Mouse (Mus musculus) liver, embryonic 14 days (tissue): ENCODE results near the gene Olfr9. TPM values are rescaled to one million over a fixed set of nuclear protein-coding genes. Genes with fewer than 3 reads are reported as not detected.

Source experiments
- polyA plus RNA-seq: library from polyadenylated mRNA; depleted of rRNA; stranded (reverse); fragments of >200 nt; gene quantifications from 2 replicates; pipeline ENCODE4 v1.2.3, GENCODE M21; 2012; rRNA removed

Olfr9 gene
- polyA plus RNA-seq = not detected in 2 replicates

DNA sequence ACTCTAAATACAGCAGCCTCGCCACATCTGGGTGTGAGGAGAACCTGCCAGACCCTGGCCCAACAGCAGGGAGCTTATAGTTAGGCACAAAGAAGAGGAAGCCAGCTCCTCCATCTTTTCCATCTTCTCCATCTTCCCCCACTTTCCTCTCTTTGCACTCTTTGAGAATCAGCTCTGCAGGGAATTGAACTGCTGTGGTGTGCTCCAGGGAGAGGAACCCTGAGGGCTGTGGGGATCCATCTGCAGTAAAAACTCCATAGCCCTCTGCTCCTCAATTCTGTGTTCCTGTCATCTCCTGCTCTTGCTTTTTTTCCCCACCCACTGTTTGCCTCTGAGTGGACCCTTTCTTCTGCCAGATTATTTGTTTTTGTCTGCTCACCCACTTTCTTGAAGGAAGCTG is at the start of gene Olfr9:
Gene Olfr9 (plus strand): TSS at position 301 of the 400 bp plus-strand sequence.

DNA sequence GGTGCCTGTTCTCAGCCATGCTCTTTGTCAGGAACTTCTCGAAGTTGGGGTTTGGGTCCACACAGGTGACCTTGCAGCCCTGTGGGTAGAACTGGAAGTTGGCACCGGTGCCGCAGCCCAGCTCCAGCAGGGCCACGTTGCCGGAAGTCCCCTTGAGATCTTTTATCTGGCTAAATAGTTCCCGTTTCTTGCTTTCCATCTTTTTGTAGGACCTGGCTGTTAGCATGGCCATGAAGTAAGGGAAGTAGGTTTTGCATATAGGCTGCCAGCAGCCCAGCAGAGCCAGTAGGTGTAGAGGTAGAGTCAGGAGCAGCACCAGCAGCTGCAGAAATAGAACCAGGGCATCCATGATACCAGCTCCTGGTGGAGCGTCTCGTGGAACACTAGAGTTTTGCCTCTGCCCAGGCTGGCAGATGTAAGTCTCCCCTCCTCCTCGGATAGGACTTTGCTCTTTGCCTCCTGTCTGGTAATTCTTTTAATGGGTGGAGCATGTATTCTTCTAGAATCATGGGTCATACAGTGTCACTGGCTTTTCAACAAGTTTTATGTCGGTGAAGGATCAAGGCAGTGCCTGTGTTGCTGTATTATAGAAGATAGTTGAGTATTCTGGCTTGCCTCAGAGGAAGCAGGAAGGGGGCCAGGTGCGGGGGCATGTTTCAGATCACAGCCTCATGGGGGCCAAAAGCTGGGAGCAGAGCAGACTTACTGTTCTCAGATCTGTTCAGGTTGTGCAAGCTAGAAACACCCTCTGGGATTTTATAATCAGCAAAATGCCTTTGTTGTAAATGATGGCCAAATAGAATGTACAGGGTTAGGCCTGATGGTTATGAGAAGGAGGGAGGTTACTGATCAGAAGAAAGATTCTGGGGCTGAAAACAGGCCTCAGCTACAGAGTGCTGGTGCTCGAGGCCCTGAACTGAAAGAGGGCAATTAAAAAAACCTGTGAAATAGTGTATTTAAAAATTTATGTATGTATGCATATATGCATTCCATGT is 28.3 kb upstream of the Olfr9 start, which contains the start of gene Mettl7b:
Gene Mettl7b (minus strand): TSS at position 399 of the 995 bp plus-strand sequence.

DNA sequence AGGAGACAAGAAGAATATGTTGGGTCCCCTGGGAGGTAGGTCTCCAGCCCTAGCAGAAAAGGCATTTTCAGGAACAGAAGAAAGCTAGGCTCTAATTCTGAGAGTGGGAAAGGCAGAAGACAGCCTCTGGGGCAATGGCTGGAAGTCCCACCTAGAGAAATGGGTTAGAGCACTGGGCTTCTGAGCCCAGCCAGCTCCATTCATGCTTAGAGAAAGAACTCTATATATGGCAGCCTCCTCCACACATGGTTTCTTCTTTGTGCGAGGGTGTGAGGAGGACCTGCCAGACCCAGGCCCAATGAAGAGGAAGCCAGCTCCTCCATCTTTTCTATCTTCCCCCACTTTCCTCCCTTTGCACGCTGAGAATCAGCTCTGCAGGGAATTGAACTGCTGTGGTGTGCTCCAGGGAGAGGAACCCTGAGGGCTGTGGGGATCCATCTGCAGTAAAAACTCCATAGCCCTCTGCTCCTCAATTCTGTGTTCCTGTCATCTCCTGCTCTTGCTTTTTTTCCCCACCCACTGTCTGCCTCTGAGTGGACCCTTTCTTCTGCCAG is 21.1 kb downstream of the Olfr9 start, which contains the start of gene Olfr763:
Gene Olfr763 (plus strand): TSS at position 504 of the 554 bp plus-strand sequence.

DNA sequence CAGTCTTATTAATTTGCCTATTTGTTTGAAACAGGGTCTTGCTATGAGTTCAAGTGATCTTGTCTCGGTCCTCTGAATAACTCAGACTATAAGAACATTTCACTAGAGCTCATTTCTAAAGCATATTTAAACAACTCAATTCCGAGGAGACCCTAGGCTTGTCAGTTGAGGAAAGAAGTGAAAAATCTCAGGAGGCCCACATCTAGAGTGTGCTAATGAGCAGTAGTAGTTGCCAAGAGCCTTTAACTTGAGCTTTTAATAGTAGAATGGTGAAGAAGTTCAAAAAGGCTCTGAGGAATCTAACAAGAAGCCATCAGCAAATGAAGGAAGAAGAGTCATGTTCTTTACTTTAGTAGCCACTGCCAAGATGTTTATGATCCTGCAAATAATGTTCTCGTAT is 50.6 kb downstream of the Olfr9 start, which contains the start of gene Olfr764-ps1:
Gene Olfr764-ps1 (minus strand): TSS at position 101 of the 400 bp plus-strand sequence.

Other genes with a start within 250 kb of the Olfr9 start
- 1.6 and 1.8 TPM in 2 replicates for gene Dgka, start 244.6 kb upstream of the Olfr9 start, polyA plus RNA-seq
- gene Pym1, start 241.5 kb upstream of the Olfr9 start, polyA plus RNA-seq = 18.7 and 21.6 TPM in 2 replicates
- 7.4 and 9.2 TPM in 2 replicates for gene Mmp19, start 198.5 kb upstream of the Olfr9 start, polyA plus RNA-seq
- gene Dnajc14, start 185.4 kb upstream of the Olfr9 start, polyA plus RNA-seq = 5.6 and 7.6 TPM in 2 replicates
- 2.0 and 2.3 TPM in 2 replicates for gene Tmem198b, start 185.1 kb upstream of the Olfr9 start, polyA plus RNA-seq
- 77.4 and 83.9 TPM in 2 replicates for gene Sarnp, start 172.1 kb upstream of the Olfr9 start, polyA plus RNA-seq
- 43.0 and 48.9 TPM in 2 replicates for gene Ormdl2, start 167.8 kb upstream of the Olfr9 start, polyA plus RNA-seq
- gene Gdf11, start 97.7 kb upstream of the Olfr9 start, polyA plus RNA-seq = 0.41 and 0.44 TPM in 2 replicates
- gene Cd63, start 88.4 kb upstream of the Olfr9 start, polyA plus RNA-seq = 31.3 TPM in 2 replicates
- 10.1 and 12.0 TPM in 2 replicates for gene Rdh5, start 66.5 kb upstream of the Olfr9 start, polyA plus RNA-seq
- gene Bloc1s1, start 65.4 kb upstream of the Olfr9 start, polyA plus RNA-seq = 91.9 and 94.0 TPM in 2 replicates
- gene Itga7, start 55.6 kb upstream of the Olfr9 start, polyA plus RNA-seq = 0.12 and 0.69 TPM in 2 replicates
- 0.02 TPM in 2 replicates for gene Mettl7b, start 28.4 kb upstream of the Olfr9 start, polyA plus RNA-seq
- not detected in 2 replicates for gene Olfr763, start 21.4 kb downstream of the Olfr9 start, polyA plus RNA-seq
- gene Olfr764-ps1, start 50.5 kb downstream of the Olfr9 start, polyA plus RNA-seq = not detected in 2 replicates
- not detected in 2 replicates for gene Olfr765, start 60.6 kb downstream of the Olfr9 start, polyA plus RNA-seq
- gene Olfr766-ps1, start 79.5 kb downstream of the Olfr9 start, polyA plus RNA-seq = not detected in 2 replicates
- gene Olfr767, start 93.5 kb downstream of the Olfr9 start, polyA plus RNA-seq = not detected in 2 replicates
- gene Olfr768, start 109.9 kb downstream of the Olfr9 start, polyA plus RNA-seq = not detected in 2 replicates
- gene Olfr769, start 128.4 kb downstream of the Olfr9 start, polyA plus RNA-seq = not detected in 2 replicates
- not detected in 2 replicates for gene Olfr770, start 149.6 kb downstream of the Olfr9 start, polyA plus RNA-seq
- gene Olfr771, start 175.3 kb downstream of the Olfr9 start, polyA plus RNA-seq = not detected in 2 replicates
- not detected in 2 replicates for gene Olfr772, start 188.5 kb downstream of the Olfr9 start, polyA plus RNA-seq
- not detected in 2 replicates for gene Olfr773, start 198.0 kb downstream of the Olfr9 start, polyA plus RNA-seq
- gene Olfr774, start 246.8 kb downstream of the Olfr9 start, polyA plus RNA-seq = not detected in 2 replicates